Mouse (Mus musculus) ovary, postnatal 14 days (tissue): Measurements from ENCODE around the gene Cdk14.

ENCODE experiments used
- DNase-seq: peaks from one replicate; pipeline ENCODE4 v3.0.0; 2022; ENCODE audit warnings: low spot score

Gene Cdk14

DNA sequence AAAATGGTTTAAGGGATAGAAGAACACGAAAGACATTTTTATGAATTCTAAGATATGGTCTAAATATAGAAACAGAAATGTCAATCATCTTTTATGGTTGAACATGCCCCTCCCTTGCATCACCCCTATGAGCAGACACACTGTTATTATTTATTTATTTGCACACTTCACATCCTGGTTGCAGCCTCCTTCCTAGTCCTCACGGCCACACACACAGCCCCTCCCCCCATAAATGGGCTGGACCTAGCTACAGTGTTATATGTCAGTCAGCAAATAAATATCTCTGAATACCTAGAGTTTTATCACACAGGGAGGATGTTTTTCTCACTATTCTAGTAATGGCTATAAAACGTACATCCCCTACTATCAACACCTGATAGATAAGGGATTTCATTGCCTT, 633.3 kb downstream of the Cdk14 start:
- DNase-seq, result no peak

DNA sequence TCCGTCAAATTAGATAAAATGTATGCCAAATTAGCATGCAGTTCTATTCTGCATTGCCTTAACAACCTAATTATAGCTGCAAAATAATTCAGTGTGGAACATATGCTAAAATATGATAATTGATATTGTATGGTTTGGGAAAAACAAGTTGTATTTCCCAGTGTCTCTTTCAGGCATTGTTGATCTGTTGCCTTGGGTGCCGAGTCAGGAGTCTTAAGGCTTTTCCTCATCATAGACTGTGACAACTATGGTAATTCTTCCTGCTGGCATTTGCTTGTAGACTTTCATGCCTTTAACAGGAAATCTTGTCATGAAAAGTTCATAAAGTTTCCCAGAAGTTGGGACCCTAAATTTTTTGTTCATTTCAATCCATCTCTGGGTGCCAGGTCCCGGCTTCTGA, 641.8 kb downstream of the Cdk14 start:
- no peak for DNase-seq

GRCm38 (mm10) chr5:4776495-4776894, 643.6 kb downstream of the Cdk14 start:
- no peak for DNase-seq

DNA sequence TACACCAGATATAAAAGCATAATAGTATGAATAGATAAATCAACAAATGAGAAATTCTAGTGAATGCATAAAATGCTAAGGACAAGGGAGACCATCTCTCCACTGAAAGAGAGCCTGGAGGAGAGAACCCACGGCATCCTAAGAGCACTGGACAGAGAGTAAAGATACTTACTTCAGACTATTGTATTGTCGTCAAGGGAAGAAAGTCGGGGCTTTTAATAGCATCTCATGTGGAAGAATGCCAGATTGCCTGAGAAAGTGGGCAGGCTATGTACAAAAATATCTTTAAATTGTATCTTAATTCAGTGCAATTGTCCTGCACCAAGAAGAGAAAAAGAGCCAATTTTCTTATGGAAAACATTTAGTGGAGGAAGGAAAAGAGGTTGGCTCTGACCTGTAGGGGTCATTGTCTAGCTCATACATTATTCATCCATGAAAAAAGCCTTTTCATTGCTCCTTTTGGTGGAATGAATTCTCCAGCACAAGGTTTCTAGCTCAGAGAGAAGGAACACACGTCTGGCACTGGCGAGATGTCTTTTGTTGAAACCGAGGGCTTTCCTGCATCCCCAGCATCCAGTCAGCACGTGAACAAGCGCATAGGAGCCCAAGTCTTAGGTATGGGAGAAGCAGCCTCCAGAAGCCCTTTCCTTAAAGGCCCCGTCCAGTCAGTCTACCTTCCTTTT, 646.9 kb downstream of the Cdk14 start:
- DNase-seq, result no peak

GRCm38 (mm10) chr5:4770609-4771008, 649.5 kb downstream of the Cdk14 start:
- DNase-seq, result no peak

DNA sequence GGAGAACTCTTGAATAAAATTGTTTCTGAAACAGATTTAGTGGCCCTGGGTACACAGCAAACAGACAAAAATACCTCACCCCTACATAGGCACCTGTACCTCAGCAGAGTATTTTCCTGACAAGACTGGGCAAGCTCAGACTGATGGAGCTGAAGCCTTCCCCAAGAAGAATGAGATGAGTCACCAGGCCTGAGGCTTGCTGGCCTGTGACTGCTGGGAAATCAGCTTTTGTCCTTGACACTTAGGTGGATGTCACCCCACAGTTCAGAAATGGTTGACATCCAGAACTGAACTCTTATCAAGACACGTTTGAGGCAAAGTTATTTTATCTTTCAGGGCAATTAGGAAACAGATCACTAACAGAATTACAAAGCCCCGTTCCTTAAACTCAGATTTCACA, 652.2 kb downstream of the Cdk14 start:
- DNase-seq, result no peak

DNA sequence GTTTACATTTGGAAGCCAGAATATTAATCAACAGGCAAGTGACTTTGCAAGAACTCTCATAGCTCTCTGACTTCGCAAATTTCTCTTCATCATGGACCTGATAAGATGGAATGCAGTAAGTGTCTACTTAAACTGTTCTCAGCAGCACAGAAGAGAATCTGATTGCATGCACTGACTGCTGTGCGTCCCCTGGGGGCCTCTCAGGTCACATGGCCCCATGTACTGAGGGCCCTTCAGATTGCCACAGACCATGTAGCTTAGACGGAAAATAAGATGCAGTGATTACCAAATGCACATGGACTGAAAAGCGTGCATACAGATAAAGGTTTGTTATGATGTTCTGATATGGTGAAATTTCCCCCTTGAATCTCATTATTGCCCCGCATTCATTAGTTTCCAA, 653.4 kb downstream of the Cdk14 start:
- no peak for DNase-seq

- DNase-seq, result no peak
These were observed 658.2 kb downstream of the Cdk14 start for GRCm38 (mm10) chr5:4761891-4762290.

GRCm38 (mm10) chr5:4758331-4759080, 661.6 kb downstream of the Cdk14 start:
- DNase-seq, result no peak

DNA sequence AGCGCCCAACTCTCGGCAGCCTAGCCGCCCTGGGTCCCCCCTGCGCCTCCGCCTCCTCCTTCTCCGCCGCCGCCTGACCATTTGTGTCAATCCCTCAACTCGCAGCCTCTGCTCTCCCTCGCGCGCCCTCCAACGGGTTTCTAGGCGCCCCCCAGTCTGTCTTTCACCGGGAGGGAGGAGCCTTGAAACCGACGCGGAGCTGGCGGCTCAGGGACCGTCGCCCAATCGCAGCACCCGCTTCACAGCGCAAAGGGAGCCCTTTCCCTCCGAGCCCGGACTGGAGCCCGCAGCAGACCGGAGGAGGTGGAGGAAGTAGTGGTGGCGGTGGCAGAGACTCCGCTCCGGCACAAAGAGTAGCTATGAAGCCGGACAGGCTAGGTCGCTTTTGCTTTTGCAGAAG, 662.2 kb downstream of the Cdk14 start, which contains the start of gene Fzd1:
Fzd1 (minus strand) TSS at position 134 of the 400 bp plus-strand sequence.
- DNase-seq, result peak; percentile 90

DNA sequence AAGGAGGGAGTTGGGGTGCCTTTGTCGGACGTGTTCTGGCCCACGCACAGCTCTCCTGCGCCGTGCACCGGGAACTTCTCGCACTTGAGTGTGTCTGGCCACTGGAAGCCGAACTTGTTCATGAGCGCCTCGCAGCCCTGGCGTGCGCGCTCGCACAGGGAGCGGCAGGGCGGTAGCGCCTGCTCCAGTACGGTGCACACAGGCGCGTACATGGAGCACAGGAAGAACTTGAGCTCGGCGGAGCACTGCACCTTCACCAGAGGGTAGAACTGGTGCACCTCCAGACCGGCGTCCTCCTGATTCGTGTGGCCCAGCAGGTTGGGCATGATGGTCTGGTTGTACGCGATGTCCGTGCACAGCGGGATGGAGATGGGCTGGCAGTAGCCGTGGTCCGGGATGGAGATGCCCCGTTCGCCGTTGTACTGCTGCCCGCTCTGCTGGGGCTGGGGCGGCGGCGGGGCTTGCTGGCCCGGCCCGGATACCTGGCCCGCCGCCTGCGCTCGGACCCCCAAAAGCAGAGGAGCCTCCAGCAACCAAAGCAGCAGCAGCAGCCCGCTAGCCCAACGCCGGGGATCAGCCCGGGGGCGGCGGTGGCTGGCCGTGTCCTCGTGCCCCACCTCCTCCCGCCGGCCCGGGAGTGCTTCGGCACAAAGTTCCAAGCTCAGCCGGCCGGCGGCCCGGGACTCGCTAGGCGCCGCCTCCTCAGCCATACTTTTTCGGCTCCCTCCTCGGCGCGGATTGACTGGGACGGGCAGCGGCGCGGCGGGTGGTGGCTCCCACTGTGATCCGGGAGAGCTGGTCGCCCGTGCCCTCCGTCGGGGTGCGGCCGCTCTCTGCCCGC, 663.0 kb downstream of the Cdk14 start:
- DNase-seq, result peak; percentile 58

GRCm38 (mm10) chr5:4756001-4756681, 664.0 kb downstream of the Cdk14 start:
- DNase-seq, result peak; percentile 19

GRCm38 (mm10) chr5:4755326-4755725, 664.8 kb downstream of the Cdk14 start:
- no peak for DNase-seq

GRCm38 (mm10) chr5:4754701-4755281, 665.3 kb downstream of the Cdk14 start:
- DNase-seq, result no peak
